Mouse (Mus musculus) frontal cortex, postnatal 10 days (tissue): ENCODE measurements around the gene Sbp.
"Not testable (repeated sequence)": the region's sequence is repeated elsewhere in the genome, so short reads cannot be mapped to it uniquely, and the experiment has no call there.

Experiments used
- DNase-seq, 2 experiments: peaks; one replicate each; pipeline ENCODE4 v3.0.0; 2022; ENCODE audit warnings: low spot score in 2 of 2, mixed read lengths in 1 of 2

Sbp gene

DNA sequence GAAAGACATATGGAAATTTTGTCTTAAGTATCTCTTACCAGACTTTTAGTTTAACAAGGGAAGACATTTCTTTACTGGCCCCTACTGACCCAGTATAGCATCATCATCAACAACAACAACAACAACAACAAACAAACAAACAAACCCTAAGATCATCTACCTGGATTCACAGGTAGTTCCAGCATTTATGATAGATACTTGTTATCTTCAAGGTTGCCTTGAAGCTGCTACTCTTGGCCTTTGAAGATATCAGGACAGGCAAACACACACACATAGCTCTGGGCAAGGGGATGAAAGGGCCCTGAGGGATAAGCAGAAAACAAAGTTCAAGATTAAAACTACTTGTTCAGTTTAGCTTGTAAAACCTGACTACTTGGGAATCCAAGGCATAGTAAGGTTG, at the start of gene Sbp:
TSS of gene Sbp (plus strand) at position 301 of the 400 bp plus-strand sequence.
- no peak for DNase-seq

DNA sequence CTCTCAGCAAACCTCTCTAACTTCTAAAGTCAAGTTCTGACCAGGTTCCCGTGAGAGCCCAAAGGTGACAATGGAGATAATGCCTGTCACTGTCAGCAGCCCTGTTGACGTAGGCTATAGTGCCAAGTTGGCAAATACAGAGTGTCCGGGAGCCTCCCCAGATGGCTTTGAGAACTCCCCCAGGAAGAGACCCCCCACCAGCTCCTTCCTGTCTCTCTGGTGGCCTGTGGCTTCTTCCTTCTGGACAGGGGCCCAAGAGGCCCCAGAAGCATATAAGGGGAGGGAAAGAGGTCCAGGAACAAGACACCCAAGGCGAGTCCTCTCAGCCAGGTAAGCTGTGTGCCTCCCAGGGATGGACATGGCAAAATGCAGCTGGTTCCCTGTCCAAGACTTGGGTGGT, 24.3 kb upstream of the Sbp start, which contains the start of gene Dcpp3:
TSS of gene Dcpp3 (plus strand) at position 301 of the 400 bp plus-strand sequence.
- not testable (repeated sequence) for DNase-seq

- DNase-seq = peak; percentile 85 to 91
These were observed 16.9 kb upstream of the Sbp start for GRCm38 (mm10) chr17:23924531-23925007.

DNA sequence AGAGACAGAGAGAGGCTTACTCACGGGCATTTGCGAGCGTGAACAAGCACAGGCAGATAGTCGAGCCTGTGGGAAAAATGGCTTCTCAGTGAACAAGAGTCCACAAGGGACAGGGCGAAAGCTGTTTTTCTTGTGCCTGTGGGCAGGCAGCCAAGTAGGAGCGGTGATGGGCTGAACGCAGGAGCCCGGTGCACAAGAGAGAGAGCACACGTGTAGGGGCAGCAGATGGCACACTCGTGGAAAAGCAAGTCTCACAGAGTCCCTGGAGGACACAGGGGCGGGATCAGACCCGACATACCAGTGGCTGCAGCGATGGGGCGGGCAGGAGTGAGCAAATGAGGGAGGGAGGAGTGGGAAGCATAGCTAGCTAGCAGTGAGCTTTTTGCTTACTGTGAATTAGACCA, 16.4 kb upstream of the Sbp start:
- peak; percentile 46 to 74 for DNase-seq

GRCm38 (mm10) chr17:23931157-23931556, 10.3 kb upstream of the Sbp start:
- no peak for DNase-seq

DNA sequence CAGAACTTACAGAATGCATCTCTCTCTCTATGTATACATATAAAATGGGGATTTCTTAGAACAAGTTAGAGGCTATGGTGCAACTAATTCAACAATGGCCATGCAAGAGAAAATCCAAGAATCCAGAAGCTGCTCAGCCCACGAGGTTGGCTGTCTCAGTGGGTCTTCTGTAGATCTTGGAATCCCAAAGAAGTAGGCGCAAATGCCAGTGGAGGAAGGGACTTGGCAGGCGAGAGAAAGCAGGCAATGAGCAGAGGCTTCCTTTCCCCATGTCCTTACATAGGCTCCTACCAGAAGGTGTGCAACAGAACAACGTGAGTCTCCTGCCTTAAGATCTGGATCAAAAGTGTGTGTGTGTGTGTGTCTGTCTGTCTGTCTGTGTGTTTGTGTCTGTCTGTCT, 6.0 kb downstream of the Sbp start:
- not testable (repeated sequence) for DNase-seq

DNA sequence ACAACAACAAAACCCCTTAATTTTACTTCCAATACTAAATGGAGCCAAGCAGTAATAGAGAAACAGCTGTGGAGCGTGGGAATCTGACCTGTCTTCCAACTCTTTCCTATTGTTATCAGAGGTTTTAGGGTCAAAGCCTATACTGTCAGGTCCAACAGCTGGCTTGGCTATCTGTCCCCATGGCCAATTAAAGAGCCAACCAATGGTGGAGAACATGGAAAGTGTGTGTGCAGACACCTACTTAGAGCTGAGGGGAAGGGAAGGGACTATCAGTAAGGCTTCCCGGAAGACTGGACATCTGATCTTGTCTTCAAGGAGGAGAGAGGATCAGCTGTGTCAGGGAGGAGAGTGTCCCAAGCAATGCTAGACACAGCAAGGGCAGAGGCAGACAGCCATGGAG, 7.6 kb downstream of the Sbp start:
- no peak for DNase-seq

DNA sequence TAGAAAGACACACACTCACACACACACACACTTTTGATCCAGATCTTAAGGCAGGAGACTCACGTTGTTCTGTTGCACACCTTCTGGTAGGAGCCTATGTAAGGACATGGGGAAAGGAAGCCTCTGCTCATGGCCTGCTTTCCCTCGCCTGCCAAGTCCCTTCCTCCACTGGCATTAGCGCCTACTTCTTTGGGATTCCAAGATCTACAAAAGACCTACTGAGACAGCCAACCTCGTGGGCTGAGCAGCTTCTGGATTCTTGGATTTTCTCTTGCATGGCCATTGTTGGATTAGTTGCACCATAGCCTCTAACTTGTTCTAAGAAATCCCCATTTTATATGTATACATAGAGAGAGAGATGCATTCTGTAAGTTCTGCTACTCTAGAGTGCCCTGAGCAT, 9.4 kb downstream of the Sbp start:
- DNase-seq = not testable (repeated sequence)

DNA sequence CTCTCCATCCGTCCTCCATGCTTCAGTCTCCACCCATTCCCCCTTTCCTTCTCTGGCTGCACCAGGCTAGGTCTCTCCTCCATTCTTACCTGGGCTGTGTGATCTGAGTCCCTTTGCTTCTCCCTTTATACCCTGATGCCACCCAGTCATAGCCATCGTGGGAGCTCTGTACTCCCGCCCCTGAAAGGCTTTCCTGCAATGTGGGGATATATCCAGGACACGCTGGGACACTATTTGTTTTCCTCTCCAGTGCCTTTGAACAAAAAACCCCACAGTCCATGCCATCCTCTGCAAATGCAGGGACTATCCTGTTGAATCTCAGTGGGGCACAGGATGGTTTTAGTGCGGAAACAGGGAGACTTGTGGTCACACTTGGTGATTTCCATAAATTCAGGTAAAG, 13.7 kb downstream of the Sbp start, which contains the start of gene Sbpl:
TSS of gene Sbpl (minus strand) at position 101 of the 400 bp plus-strand sequence.
- no peak for DNase-seq

GRCm38 (mm10) chr17:23960084-23960738, 18.7 kb downstream of the Sbp start:
- DNase-seq = peak; percentile 57 to 82

DNA sequence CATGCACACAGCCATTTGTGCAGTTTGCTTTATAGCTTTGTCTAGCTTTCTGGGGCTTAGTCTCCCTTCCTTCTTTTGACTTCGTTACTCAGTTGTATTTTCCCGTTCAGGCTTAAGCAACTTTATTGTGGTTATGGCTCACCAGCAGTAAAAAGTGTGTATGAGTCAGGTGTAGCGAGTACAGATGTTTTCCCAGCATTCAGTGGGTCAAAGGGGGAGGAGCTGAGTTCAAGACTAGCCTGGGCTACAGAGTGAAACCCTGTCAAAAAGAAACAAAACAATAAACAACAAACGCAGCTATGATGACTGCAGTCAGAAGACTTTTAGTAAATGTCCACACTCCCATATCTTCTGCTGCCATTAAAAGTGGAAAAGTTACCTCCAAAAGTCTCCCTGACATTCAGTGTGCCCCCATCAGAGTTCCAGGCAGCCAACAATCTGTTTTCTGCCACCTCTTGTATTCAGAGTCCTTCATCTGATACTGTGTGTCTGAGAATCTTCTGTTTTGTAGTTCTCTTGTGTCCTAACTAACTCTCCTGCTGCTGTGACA, 20.2 kb downstream of the Sbp start:
- no peak for DNase-seq

DNA sequence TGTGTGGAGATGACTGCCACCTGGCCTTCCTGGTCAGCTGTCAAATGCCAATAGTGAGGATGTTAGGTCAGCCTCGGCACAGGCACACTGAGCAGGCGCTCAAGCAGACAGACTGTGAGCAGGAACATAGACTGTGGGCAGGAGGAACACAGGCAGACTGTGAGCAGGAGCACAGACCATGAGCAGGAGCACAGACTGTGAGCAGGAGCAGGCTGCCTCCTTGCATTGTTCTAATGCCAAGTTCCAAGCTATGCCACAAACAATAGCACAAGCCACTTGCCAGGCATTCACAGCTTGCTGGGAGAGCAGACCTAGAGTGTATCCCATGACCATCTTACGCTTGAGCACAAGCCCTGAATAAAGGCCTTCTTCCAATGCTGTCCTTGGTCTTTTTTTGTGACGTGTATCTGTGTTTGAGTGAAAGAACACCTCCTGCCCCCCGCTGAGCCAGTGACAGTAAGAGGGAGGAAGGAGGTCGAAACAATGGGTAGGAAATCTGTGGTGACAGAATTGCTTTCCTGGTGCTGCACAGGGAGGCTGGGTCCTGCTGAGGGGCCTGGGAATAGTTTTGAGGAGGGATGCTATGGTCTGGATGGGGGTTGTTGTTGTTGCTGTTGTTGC, 24.4 kb downstream of the Sbp start:
- no peak for DNase-seq

- no peak for DNase-seq
These were observed 25.4 kb downstream of the Sbp start for GRCm38 (mm10) chr17:23966658-23967401.

DNA sequence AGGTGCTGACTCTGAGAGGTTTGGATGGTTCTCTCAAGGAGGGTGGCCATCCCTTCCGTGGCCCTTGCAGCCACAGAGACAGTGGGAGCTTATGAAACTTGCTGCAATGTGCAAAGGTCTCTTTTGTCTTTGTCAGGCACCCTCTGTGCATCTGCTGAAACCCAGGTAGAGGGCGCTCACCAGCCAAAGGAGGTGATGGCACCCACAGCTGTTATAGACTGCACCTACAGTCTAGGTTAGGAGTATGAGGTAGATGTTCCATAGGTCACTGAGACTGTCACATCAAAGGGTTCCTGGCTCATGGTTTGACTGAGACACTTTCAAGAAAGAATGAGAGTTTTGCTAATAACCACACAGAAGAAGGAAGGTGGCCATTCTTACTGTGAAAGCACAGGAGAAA, 27.3 kb downstream of the Sbp start:
- DNase-seq = no peak

DNA sequence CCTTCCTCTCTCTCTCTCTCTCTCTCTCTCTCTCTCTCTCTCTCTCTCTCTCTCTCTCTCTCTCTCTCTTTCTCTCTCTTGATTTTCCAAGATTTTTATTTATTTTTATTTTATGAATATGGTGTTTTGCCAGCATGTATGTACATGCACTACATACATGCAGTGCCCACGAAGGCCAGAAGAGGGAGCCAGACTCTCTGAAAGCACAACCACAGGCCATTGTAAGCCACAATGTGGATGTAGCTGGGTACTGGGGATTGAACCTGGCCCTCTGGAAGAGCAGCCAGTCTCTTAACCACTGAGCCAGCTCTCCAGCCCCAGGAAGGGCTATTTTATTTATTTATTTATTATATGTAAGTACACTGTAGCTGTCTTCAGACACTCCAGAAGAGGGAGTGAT, 27.8 kb downstream of the Sbp start:
- DNase-seq = peak in 1 of 2 experiments; percentile 64

DNA sequence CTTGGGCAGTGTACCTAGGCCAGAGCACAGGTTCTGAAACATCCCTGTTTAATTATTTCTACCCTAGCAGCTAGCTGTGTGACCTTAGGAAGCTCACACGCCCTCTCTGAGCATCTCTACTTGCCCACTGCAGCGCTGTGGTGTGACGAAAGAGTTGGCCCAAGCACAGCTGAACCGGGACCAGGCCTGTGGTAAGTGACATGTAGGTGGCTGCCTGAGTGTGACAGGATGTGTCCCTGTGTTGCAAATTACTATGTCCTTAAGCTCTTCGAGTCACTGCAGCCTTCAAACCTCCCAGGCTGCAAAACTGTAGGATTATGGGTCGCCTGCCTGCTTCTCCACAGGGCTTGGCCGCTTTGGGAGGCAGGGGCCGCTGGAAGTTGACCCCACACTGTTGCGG, 29.8 kb downstream of the Sbp start:
- DNase-seq = no peak

GRCm38 (mm10) chr17:23976665-23977064, 35.2 kb downstream of the Sbp start:
- no peak for DNase-seq

DNA sequence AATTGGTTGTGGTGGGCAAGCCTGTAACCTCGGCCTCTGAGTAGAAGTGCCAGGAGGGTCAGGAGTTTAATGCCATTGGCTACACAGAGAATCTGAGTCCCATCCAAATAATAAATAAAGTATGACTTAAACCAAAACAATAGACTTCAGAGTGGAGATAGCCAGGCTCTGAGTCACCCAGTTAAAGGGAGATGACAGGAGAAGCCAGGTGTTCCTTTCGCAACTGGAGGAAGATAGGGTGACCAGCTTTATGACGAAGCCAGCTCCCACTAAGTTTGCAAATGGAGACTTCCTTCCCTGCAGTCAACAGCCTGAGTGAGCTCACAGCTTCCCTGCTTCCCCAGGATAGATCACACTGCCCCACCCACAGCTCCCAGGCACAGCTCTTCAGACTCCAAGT, 38.0 kb downstream of the Sbp start:
- no peak for DNase-seq

DNA sequence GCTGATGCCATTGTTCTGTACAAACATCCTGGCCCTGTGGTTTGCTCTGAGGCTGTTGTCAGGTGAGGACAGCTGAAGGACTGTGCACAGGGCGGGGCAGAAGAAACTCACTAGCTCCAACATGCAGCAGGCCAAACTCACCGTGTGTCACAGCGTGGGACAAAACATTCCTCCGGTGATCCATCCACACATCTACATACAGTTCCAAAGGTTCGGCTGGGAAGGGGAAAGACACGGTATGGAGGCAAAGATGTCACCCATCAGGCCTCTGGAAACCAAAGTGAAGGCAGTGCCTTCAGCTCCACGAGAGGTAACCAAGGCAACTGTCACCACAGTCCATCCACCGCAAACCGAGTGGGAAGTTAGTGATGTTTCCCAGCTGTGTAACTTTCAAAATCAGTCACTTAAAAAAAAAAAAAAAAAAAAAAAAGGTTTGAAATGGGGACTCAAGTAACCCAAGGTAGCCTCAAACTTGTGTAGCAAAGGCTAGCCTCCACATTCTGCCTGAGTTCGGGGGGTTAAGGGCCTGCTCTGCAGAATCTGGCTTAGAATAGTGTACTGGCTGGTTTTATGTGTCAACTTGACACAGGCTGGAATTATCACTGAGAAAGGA, 38.9 kb downstream of the Sbp start, which contains the start of gene Prss30:
TSS of gene Prss30 (minus strand) at position 270 of the 613 bp plus-strand sequence.
- no peak for DNase-seq

GRCm38 (mm10) chr17:23982912-23983311, 41.4 kb downstream of the Sbp start:
- DNase-seq = no peak

DNA sequence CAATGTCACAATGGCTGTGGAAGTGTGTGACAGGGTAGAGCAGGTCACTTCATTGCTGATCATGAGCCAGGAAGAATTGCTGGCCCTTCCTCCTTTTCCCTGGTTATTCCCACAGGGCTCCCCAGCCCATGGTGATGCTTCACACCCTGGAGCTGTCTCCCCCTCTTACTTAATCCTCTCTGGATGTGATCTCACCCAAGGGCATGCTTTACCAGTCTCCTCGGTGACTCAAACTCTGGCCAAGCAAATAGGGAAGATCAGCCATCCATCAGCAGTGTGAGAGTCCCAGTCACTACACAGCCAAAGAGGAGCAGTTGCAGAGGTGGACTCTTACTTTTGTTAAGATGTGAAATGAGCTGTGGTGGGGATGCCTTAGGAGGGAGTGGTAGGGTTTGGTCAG, 43.5 kb downstream of the Sbp start:
- no peak for DNase-seq

- no peak for DNase-seq
These were observed 48.3 kb downstream of the Sbp start for GRCm38 (mm10) chr17:23989802-23990201.
